Mouse (Mus musculus) bone marrow macrophage, adult 2 months (primary cell): ENCODE data around the gene Fndc1.

Source experiments
- CTCF ChIP-seq: IDR thresholded peaks from 2 replicates; pipeline ENCODE4 v1.5.1; 2012; ENCODE audit warnings: low read depth, mild to moderate bottlenecking, low read length, moderate library complexity
- POLR2A ChIP-seq: IDR thresholded peaks from 2 replicates; pipeline ENCODE4 v1.6.1; 2012; ENCODE audit warnings: mild to moderate bottlenecking, low read depth, low read length, borderline replicate concordance

GRCm38 (mm10) chr17:7874776-7875531, 47.9 kb upstream of the Fndc1 start:
- TF ChIP-seq CTCF (no peak), POLR2A (no peak)
